Mouse (Mus musculus): ENCODE data around the gene Nbr1.
"Not testable (repeated sequence)": the region's sequence is repeated elsewhere in the genome, so short reads cannot be mapped to it uniquely, and the experiment has no call there.

Gene Nbr1

DNA sequence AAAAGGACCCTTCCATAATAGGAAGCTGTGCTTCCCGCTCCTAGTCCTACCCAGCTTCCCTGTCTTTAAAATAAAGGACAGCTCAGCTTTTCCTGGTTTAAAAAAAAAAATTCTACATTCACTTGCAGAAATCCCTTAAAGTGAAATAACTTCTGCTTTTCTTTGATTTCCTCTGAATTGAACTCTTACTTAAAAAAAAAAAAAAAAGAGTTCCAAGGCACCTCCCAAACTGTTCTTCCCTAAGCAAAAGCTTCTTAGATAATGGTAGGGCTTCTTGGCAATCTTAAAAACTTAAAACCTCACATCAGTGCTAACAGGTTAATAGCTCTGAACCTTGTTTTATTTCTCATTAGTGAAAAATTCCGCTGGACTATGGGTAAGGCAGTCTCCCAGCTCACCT, 31.3 kb downstream of the Nbr1 start:
- no peak for DNase-seq

DNA sequence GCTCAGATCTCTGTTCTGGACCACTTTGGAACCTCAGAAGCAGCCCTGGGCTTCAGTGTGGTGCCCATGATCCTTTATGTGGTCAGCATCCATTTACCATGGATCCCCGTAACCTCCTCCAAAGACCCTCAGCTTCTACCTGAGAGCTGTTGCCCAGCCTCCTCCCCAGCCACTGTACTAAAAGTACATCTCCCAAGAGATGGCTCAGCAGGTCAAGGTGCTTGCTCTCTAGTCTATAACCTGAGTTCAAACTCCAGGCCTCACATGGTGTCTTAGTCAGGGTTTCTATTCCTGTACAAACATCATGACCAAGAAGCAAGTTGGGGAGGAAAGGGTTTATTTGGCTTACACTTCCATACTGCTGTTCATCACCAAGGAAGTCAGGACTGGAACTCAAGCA, 33.1 kb downstream of the Nbr1 start:
- not testable (repeated sequence) for DNase-seq

DNA sequence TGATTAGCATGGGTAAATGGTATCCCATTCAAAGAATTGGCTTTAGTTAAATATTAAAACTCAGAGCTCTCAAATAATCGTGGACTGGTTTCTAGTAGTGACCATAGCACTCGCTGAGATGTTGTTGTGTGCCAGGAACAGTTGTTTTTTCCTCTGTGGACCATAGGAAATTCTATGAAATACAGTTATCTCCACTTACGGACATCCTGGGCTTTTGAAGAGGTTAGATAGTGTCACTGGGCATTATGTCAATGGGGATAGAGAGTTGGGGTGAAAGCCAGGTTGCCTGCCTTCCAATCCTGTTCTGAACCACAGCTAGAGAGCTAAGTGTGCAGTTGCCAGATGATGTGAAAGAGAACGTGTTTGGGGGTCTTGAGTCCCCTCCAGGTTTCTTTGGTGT, 33.9 kb downstream of the Nbr1 start:
- no peak for DNase-seq

DNA sequence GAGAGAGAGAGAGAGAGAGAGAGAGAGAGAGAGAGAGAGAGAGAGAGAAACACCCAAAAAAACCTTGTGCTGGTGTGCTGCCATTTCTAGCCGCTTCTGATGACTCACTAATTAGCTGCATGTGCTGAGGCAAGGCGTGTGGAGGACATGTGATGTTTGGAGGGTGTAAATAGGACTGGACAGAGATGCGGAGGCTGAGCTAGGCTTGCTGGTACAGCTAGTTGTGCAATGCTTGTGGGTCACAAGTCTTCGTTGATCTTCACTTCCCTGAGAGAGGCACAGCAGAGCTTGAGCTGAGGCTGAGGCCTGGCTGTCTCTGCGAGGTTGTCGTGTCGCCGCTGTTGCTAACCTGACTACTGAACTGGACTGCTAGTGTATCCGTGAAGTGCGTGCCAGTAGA, 35.7 kb downstream of the Nbr1 start:
- peak; percentile 50 for DNase-seq

DNA sequence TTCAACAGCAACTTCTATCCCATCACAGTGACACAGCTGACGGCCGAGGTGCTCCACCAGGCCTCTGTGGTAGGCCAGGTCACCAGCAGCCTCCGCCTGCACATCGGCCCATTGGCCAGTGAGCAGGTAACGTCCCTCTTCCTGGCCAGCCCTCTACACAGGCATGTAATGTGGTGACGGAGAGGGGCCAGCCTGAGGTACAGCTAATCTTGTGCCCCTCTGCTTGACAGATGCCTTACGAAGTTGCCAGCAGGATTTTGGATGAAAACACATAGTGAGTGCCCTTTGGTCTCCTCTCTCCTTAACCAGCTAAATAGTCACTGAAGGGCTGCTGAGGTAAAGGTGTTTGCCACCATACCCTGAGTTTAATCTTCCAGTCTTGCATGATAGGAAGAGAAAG, 36.9 kb downstream of the Nbr1 start:
- DNase-seq: no peak

DNA sequence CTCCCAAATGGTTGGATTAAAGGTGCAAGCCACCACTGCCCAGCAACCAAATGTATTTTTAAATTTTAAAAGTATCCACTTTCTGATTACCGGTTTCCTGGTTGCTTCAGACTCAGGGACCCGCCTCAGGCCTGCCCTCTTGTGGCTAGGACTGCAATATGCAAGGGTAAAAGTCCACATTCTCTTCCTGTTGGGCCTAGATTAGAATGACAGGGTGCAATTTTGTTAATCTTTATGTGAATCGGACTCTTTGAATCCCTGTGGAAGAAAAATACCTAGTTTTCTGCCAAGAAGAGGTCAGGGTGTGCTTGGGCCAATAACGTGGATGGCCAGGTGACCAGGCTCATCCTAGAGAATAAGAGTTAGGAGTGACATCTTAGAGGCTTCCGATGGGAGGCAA, 37.5 kb downstream of the Nbr1 start:
- DNase-seq: peak; percentile 25

DNA sequence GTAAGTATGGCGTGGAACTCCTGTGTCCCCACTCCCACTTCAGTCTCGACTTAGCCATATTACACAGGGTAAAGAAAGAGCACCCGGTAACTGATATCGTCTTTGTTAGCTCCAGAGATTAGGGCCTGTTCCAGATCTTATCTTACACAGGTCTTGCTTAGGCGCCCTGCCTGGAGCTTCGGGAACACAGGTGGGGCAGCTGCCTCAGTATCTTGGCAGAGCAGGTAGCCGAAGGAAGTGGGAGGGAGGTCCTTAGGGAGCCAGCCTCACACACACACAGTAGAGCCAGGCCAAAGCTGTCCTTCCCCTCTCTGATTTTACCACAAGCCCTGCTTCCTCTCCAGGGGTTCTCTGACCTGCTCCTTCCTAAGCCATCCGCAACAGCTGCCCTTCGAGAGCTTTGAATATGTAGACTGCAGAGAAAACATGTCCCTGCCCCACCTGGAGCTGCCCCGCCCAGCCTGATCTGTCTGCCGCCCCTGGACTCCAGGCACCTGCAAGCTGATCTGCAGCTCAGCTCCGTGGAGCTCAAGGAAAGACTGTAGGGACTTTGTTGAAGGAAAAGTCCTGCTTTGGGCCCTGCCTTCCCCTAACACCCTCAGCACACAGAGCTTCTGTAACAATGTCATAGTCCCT, 38.2 kb downstream of the Nbr1 start:
- DNase-seq: no peak

DNA sequence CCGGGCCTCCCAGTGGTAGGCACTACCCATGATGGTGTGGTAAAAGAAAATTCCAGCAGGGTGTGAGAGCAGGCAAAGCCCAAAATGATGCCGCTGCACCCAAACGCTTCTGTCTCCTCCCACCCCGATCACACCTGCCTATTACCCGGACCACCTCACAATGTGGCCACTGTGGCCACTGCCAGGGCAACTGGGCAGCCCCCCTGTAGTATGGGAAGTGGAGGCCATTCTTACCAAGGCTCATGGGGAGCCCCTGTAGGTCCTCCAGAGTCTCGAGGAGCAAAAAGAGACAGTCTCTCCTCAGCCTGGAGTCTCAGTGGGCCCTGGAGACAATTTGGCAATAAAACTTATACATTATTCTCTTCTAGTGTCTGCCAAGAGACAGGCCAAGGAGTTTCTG, 47.2 kb downstream of the Nbr1 start, which contains the start of gene Gm11634:
Gene Gm11634, minus strand, starts transcription at position 101 of the 400 bp plus-strand sequence.
- DNase-seq: no peak

DNA sequence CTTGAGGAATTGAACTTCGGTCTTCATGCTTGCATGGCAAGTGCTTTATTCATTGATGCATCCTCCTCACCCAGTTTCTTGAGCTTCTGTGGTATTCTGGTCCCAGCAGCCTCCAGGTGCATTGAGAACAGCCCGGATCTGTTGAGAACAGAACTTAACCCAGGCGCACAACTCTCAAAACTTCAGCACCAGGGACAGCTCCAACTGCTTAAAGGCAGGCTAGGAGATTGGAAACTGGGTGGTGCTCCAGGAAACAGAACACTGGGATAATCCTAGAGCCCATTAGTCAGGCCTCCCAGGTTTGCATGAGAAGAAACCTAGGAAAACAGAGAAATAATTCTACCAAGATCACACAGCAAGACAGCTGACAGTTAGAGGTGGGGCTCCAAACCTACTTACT, 50.5 kb downstream of the Nbr1 start:
- no peak for DNase-seq

DNA sequence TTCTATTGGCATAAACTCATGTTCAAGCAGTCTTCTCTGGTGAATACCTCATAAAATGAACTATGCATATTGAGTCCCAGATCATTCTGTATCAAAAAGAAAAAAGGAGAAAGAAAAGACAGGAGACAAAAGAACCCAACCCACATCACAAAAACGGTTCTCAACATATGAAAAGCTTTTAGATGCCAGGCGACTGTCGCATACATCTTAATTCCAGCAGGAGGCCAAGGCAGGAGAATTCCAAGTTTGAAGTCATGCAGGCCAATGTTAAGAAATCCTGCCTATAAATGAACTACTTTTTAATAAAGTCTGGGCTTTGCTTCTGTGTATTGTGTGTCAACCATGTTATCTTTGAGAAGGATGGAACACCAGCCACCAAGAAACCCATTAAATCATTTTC, 52.2 kb downstream of the Nbr1 start:
- no peak for DNase-seq

DNA sequence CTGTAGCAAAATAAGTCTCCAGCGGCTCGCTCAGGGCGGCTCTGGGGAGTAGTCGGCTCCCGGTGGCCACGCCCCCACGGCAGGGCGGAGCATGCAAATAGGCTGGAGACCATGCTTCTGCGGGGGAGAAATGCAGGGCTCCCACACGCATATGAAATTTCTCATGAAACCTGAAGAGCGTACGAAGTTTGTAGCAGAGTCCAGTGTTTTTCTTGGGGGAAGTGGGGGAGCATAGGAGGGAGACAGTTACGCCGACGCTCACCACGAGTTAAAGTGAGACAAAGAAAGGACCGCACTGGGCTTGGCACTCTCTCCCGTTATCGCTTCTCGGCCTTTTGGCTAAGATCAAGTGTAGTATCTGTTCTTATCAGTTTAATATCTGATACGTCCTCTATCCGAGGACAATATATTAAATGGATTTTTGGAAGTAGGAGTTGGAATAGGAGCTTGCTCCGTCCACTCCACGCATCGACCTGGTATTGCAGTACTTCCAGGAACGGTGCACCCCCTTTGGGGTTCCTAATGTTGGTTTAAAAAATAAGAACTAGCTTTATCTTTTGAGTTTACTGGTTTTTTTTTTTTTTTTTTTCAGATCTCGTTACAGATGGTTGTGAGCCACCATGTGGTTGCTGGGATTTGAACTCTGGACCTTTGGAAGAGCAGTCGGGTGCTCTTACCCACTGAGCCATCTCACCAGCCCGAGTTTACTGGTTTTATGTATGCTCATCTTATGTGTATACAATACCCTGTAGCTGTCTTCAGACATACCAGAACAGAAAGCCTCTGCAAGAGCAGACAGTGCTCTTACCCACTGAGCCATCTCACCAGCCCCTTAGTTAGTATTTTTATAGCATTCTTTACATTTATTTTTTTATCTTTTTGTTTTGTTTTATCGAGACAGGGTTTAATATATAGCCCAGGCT, 52.8 kb downstream of the Nbr1 start:
- peak; percentile 35 for DNase-seq

DNA sequence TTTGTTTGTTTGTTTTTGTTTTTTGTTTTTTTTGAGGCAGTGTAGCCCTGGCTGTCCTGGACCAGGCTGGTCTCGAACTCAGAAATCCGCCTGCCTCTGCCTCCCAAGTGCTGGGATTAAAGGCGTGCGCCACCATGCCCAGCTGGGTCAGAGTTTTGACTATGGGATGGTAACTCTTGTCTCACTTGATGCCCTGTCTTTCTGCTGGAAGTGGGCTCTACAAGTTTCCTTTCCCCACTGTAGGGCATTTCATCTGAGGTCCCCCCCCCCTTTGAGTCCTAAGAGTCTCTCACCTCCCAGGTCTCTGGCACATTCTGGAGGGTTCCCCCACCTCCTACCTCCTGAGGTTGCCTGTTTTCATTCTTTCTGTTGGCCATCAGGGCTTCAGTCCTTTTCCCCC, 55.2 kb downstream of the Nbr1 start:
- not testable (repeated sequence) for DNase-seq

DNA sequence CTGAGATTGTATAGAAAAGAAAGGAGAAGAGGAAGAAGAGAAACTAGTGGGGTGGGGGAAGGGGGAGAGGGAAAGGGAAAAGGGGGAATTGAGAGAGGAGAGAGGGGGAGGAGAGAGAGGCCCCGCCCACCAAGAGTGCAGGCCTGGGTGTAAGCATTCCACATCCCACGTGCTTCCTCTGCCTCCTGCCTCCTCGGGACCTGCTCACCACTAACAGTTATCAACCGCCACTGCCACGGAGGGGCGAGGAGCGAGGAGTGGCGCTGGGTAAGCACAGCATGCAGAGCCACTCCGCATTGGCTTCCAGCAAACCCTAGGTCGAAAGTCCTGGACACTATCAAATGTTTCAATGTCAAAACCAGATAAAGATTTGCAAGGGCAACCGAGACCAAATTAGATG, 58.5 kb downstream of the Nbr1 start:
- no peak for DNase-seq

DNA sequence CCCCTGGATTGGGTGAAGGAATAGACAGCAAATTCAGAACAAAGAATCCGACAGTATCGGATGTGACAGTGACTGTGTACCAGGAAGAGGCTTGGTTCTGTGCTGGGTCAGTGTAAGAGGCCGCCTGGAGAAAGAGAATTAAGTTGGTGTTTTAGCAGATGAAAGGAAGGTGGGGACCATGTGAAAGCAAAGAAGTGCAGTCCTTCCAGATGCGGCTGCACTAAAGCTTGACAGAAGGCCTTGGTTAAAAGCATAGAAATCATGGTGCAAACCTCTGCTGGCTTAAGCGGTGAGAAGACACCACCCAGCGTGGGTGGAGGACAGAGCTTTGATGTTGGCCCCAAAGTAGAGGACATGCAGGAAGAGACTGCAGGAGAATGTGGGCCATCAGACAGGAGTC, 61.6 kb downstream of the Nbr1 start:
- DNase-seq: no peak

DNA sequence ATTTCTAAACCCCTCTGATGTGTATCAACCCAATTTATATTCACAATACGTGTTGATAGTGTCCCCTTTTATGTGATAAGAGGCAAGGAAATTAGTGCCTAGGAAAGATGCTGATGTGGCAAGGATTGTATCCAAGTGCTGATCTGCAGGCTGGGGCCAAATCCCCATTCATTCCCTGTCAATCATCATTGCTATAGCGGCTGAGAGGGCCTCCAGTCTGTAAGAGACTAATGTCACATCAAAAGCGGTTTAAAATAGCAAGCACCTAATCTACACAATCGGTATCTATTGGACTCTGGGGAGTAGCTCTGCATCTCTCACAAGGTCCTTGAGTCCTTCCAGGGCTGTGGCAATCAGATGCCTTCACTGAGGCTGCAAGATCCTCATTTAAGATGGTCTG, 62.2 kb downstream of the Nbr1 start:
- no peak for DNase-seq

DNA sequence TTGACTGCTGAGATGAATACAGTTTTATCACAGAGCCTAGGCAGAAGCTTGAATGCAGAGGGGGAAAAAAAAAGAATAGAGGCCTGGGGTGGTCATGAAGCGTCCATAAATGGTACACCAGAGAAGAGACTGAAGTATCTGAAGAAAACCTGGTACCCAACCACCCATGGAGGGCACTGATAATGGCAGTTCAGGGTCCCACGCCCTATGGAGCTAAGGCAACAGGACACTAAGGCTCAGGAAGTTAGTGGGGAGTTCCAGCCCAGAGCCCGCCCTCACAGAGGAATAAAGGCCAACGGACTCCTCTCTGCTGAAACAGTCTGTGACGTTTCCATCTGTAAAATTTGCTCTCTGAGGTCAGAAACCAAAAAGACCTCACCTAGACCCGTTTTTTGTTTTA, 63.4 kb downstream of the Nbr1 start:
- DNase-seq: no peak

DNA sequence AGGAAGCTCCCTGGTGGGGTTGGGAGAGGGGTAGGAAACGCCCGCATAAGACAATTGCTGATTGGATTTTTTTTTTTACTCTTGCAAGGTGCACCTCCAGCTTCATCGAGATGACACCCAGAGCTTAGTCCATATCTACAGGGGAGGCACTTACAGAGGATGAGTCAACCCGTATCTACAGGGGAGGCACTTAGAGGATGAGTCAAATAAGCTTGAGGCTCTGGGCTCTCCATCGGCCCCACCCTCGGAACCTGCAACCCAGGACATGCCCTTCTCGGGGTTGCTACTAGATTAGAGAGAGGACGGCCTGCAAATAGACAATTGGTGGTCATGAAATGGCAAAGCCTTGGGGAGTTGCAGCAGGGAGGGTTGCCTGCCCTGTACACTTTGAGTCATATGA, 64.2 kb downstream of the Nbr1 start:
- no peak for DNase-seq

DNA sequence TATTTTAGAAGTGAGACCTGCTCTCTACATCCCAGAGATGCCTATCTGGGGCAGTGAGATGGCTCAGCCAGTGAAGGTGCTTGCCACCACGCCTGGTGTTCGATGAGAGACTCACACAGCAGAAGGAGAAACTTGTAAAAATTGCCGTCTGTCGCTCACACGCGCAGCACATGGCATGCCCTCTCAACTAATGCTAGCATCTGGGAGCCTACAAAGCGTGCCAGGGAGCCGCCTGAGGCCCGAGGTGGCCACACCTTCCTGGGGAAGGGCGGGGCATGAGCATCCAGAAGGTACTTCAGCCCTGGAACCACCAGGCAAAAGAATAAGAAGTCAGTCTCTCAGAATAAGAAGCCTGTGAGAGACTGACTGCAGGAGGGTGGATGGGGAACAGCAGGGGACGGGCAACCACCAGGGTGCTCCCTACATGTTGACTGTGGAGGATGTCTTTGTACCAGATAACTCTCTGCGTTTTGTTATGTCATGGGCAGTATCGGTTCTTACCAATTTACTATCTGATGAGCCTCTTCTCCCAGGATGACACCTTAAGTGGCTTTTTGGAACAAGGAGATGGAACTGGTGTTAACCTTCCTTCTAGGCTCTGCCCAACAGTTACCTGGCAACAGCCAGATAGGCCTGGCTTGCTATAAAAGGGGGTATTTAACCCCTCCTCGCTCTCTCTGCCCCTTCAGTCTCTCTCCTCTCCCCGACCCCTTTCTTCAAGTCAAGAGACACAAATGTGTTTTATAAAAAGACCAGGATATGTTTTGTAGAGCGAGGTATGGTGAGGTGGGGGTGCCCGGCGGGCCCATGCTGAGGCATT, 65.2 kb downstream of the Nbr1 start:
- no peak for DNase-seq

DNA sequence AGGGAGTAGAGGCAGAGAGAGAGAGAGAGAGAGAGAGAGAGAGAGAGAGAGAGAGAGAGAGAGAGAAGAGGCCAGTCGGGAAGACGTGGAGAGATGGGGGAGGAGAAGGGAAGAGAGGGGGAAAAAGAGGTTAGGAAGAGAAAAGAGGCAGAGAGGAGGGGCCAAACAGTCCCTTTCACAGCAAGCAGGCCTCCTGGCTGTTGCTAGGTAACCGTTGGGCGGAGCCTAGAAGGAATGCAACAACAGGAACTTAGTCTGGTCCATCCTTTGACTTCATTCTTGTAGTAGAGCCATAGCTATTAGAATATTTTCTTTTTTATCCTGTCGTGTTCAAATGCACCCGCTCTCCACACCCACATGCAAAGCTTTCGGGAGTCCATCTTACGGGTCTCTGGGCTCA, 65.9 kb downstream of the Nbr1 start:
- no peak for DNase-seq

DNA sequence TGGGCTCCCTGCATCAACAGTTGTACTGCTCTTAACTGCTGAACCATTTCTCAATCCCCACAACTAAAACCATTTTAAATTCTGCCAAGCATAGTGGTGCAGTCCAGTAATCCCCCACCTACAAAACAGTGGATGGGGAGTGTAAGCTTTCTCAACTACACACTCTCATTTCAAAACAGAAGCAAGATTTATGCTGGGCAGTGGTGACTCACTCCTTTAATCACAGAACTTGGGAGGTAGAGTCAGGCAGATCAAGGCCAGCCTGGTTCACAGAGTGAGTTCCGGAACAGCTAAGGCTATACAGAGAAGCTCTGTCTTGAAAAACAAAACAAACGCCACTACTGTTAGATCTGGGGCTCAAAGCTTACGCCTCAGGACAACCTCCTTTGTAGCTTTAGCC, 66.6 kb downstream of the Nbr1 start:
- no peak for DNase-seq

DNA sequence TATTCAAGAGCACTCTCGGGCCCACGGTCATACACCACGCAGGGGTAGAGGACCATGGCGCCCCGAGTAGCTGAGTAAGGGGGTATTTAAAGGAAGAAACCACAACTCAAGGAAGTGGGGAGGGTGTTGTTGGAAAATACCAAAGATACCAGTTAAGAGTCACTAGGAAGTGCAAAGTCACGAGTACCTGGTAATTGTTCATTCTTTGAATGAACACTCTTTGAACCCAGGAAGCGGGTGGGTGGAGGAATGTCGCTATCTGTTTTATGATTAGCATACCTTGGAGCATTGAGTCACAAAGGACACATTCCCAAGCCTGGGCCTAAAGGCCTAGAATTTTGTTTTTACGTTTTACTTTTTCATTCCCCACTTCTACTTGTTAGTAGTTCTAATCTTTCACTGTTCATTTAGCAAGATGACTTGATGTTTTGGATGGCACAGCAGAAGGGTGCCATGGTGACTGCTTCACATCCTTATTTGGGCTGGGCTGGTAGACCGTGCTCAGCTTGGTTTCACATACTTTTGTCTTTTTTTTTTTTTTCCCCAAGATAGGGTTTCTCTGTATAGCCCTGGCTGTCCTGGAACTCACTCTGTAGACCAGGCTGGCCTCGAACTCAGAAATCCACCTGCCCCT, 68.2 kb downstream of the Nbr1 start:
- not testable (repeated sequence) for DNase-seq

DNA sequence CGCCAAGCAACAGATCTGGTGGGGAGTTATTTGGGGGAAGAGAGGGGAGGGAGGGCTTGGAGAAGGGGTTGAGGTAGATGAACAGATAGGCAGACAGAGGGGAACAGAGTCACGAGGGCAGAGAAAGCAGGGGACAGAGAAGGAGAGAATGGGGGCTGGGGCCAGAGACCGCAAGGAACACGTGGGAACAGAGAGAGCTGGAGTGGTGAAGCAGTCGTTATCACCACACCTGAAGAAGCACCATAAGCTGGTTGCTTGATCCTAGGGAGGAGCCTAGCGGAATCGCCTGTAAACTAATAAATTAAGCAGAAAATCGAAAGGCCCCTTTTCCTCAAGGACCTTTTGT, 74.7 kb downstream of the Nbr1 start:
- DNase-seq: no peak
